In the genomic region with DNA sequence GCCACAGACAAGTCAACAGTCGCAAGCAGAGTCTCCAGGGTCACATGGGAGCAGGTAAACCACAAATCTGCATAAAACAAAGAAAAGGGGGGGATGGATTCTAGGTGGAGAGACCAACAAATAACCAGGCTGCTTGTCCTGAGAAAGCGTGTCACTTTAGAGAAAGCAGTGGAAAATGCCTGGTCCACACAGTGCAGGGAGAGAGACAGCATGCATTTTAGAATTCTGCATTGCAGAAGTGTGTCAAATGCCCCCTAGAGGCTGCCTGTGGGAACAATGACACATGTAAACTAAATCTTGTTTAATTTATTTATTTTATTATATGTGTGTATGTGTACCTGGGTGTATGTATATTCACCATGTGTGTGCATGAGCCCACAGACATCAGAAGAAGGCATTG, we compare ENCODE assay signal across 9 mouse cellular contexts. TPM values are rescaled to one million over a fixed set of nuclear protein-coding genes. Genes with fewer than 3 reads are reported as not detected.
DNase-seq lines count a peak whose midpoint lies in the region; ATAC-seq and TF ChIP-seq lines count a peak whose summit lies in the region.
"Had no signal": no experiment of that assay in that cellular context is flagged by ENCODE, and none has a peak within 500 bp of the region (broad histone marks: within the 10 kb centered on the region; RNA-seq: fewer than 3 reads in every experiment).

No protein-coding gene starts in this region.

- H3K27ac ChIP-seq in heart, adult 2 months, result no peak overlapping the region
- no peak overlapping the region for H3K27ac ChIP-seq in heart, embryonic 11.5 days (ENCODE audit: low read depth, low read length)
- peak overlapping the region; percentile 53; the same call in 1 of the 2 replicates for H3K27ac ChIP-seq in embryonic facial prominence, embryonic 13.5 days
- peak overlapping the region; percentile 28; the same call in 1 of the 2 replicates for H3K27ac ChIP-seq in limb, embryonic 15.5 days

- no peak for ATAC-seq in heart, embryonic 11.5 days (replicated peaks; ENCODE audit: insufficient number of reproducible peaks, low FRiP score, low TSS enrichment)
- ATAC-seq in embryonic facial prominence, embryonic 13.5 days (ENCODE audit: insufficient number of reproducible peaks, insufficient read depth, low FRiP score, low TSS enrichment, low read depth), result no peak
- ATAC-seq in limb, embryonic 15.5 days (ENCODE audit: insufficient number of reproducible peaks, low FRiP score, low TSS enrichment, low read depth), result no peak

- no peaks in the 10 kb centered on the region for H3K9me3 ChIP-seq in heart, embryonic 11.5 days (replicated peaks; ENCODE audit: control insufficient read depth, low read length)
- H3K9me3 ChIP-seq in embryonic facial prominence, embryonic 13.5 days, result no peaks in the 10 kb centered on the region
- no peaks in the 10 kb centered on the region for H3K9me3 ChIP-seq in limb, embryonic 15.5 days

- no peaks in the 10 kb centered on the region for H3K27me3 ChIP-seq in heart, adult 2 months (ENCODE audit: control insufficient read depth, insufficient read depth, low read length)
- H3K27me3 ChIP-seq in heart, embryonic 11.5 days (ENCODE audit: control insufficient read depth, insufficient read depth, low read length), result no peaks in the 10 kb centered on the region
- no peaks in the 10 kb centered on the region for H3K27me3 ChIP-seq in embryonic facial prominence, embryonic 13.5 days
- no peaks in the 10 kb centered on the region for H3K27me3 ChIP-seq in limb, embryonic 15.5 days

- no peak for TF ChIP-seq POLR2A in heart, adult 2 months (IDR thresholded peaks at IDR 0.05; ENCODE audit: insufficient read depth, low read depth, low read length)

- no peak overlapping the region for H3K4me3 ChIP-seq in heart, adult 2 months
- H3K4me3 ChIP-seq in heart, embryonic 11.5 days (ENCODE audit: low read depth, low read length), result no peak overlapping the region
- no peak overlapping the region for H3K4me3 ChIP-seq in embryonic facial prominence, embryonic 13.5 days
- H3K4me3 ChIP-seq in limb, embryonic 15.5 days, result no peak overlapping the region

- H3K4me2 ChIP-seq in heart, embryonic 11.5 days, result no peak overlapping the region
- no peak overlapping the region for H3K4me2 ChIP-seq in embryonic facial prominence, embryonic 13.5 days
- H3K4me2 ChIP-seq in limb, embryonic 15.5 days, result no peak overlapping the region

- H3K4me1 ChIP-seq in heart, adult 2 months (ENCODE audit: control insufficient read depth, insufficient read depth, low read length), result no peaks in the 10 kb centered on the region
- H3K4me1 ChIP-seq in heart, embryonic 11.5 days (ENCODE audit: control insufficient read depth, insufficient read depth, low read length), result peaks cover 5% of the 10 kb centered on the region; the same call in 1 of the 2 replicates
- peaks cover 7% of the 10 kb centered on the region; the same call in 1 of the 2 replicates for H3K4me1 ChIP-seq in embryonic facial prominence, embryonic 13.5 days
- 0 out of 2 replicates have a peak, but pooled peaks cover 7% of the 10 kb centered on the region for H3K4me1 ChIP-seq in limb, embryonic 15.5 days

- peak; percentile 63 for TF ChIP-seq CTCF in heart, adult 2 months (IDR thresholded peaks at IDR 0.05)

- H3K9ac ChIP-seq in heart, adult 2 months (ENCODE audit: low read depth, low read length), result no peak overlapping the region
- H3K9ac ChIP-seq in heart, embryonic 11.5 days (ENCODE audit: low read depth, low read length), result no peak overlapping the region
- H3K9ac ChIP-seq in embryonic facial prominence, embryonic 13.5 days, result no peak overlapping the region
- H3K9ac ChIP-seq in limb, embryonic 15.5 days, result no peak overlapping the region

- H3K36me3 ChIP-seq in heart, adult 2 months (ENCODE audit: control insufficient read depth, insufficient read depth, low read length), result no peaks in the 10 kb centered on the region
- H3K36me3 ChIP-seq in heart, embryonic 11.5 days (ENCODE audit: control insufficient read depth, insufficient read depth, low read length), result no peaks in the 10 kb centered on the region
- H3K36me3 ChIP-seq in embryonic facial prominence, embryonic 13.5 days, result no peaks in the 10 kb centered on the region
- H3K36me3 ChIP-seq in limb, embryonic 15.5 days, result no peaks in the 10 kb centered on the region

- no peaks in the 10 kb centered on the region for H3K79me2 ChIP-seq in heart, adult 2 months (replicated peaks; ENCODE audit: control insufficient read depth, insufficient read depth, low read length)

- intact Hi-C loops in heart, adult 2 months (cut with DNase I), result loop anchor here (2.0 kb wide), 1 partner anchor 52 kb away; no protein-coding TSS in a partner anchor

- WGBS in heart, adult 2 months, result 30% methylated on average over 2 of the region's 2 CpGs
- 59% methylated on average over 2 of the region's 2 CpGs for WGBS in heart, embryonic 11.5 days (ENCODE audit: insufficient replicate concordance)
- 39% methylated on average over 2 of the region's 2 CpGs for WGBS in embryonic facial prominence, embryonic 13.5 days
- 19% methylated on average over 2 of the region's 2 CpGs for WGBS in limb, embryonic 15.5 days

- TF ChIP-seq EP300 in heart, adult 2 months (IDR thresholded peaks at IDR 0.05; ENCODE audit: insufficient read depth, low read depth, low read length), result no peak

- DNase-seq in heart, adult 2 months, result no peak
- DNase-seq in A20 (ENCODE audit: low read depth, low spot score), result peak; percentile 39
- no peak for DNase-seq in adrenal gland, postnatal 14 days
- DNase-seq in spleen, postnatal 4 days (ENCODE audit: low spot score in 2 of 2), result no peak
- no peak for DNase-seq in gastrocnemius, postnatal 25 days

RNA-seq across cellular contexts. Expression of a gene that starts 4.0 kb away (rescaled TPM):
- under 1 TPM; 0.32 to 0.44 TPM for total RNA-seq in heart, adult 2 months (2021)
- 0.41 and 0.92 TPM in 2 replicates for polyA plus RNA-seq in heart, adult 2 months (2012; rRNA removed)
- not detected in 2 replicates for polyA plus RNA-seq in heart, embryonic 11.5 days (2014; fragmentation: Nextera tagmentation; extraction: Ambion mirVana)
- 0.17 and 0.20 TPM in 2 replicates for polyA plus RNA-seq in embryonic facial prominence, embryonic 13.5 days (2015; fragmentation: Nextera tagmentation; extraction: Ambion mirVana)
- 0.10 and 0.30 TPM in 2 replicates for polyA plus RNA-seq in limb, embryonic 15.5 days (2015; fragmentation: Nextera tagmentation; extraction: Ambion mirVana)
- 0.37 and 0.41 TPM in 2 replicates for total RNA-seq in adrenal gland, postnatal 14 days (2021)
- under 1 TPM; 0.13 to 0.64 TPM for total RNA-seq in gastrocnemius, postnatal 25 days (2021)
- total RNA-seq: hematopoietic stem cell, adult 5-6 weeks had no signal

Comparison
In these comparisons a context has a peak if more than half of its experiments do, and no peak if none do; other contexts are left out.
1. H3K27ac ChIP-seq: peak in embryonic facial prominence, embryonic 13.5 days (single experiment) and limb, embryonic 15.5 days (single experiment); none in heart, adult 2 months (single experiment) and heart, embryonic 11.5 days (single experiment).